Mouse (Mus musculus) MEL (cell line): ENCODE data around the gene Grid1.

Experiments
- CHD2 ChIP-seq: IDR thresholded peaks from 2 replicates; pipeline ENCODE4 v1.6.1; 2011; ENCODE audit warnings: low read length, improper control_type of control experiment
- CTCF ChIP-seq, 3 experiments: IDR thresholded peaks in 2 of 3; conservative IDR thresholded peaks in 1 of 3; 2 replicates each; pipeline ENCODE4 v1.5.1; 2011 to 2012; ENCODE audit warnings: low read length in 3 of 3, low read depth in 2 of 3, mild to moderate bottlenecking in 2 of 3, improper control_type of control experiment in 1 of 3, inconsistent platforms in 1 of 3, mixed read lengths in 1 of 3, moderate library complexity in 1 of 3; ENCODE audit not compliant: control insufficient read depth in 1 of 3, insufficient read depth in 1 of 3, poor library complexity in 1 of 3, severe bottlenecking in 1 of 3
- GATA1 ChIP-seq: IDR thresholded peaks from 2 replicates; pipeline ENCODE4 v1.6.1; 2011; ENCODE audit warnings: low read depth, low read length, improper control_type of control experiment
- HCFC1 ChIP-seq: IDR thresholded peaks from 2 replicates; pipeline ENCODE4 v1.6.1; 2012; ENCODE audit warnings: low read depth, mild to moderate bottlenecking, inconsistent platforms, low read length, improper control_type of control experiment, moderate library complexity
- JUND ChIP-seq: IDR thresholded peaks from 2 replicates; pipeline ENCODE4 v1.6.1; 2011; ENCODE audit warnings: low read depth, mild to moderate bottlenecking, improper control_type of control experiment, low read length
- MAX ChIP-seq: IDR thresholded peaks from 2 replicates; pipeline ENCODE4 v1.6.1; 2011; ENCODE audit warnings: low read length, improper control_type of control experiment
- NRF1 ChIP-seq: IDR thresholded peaks from 2 replicates; pipeline ENCODE4 v1.6.1; 2014; ENCODE audit warnings: low read depth, mild to moderate bottlenecking, inconsistent platforms, low read length, improper control_type of control experiment, moderate library complexity; ENCODE audit not compliant: poor library complexity, insufficient read depth, severe bottlenecking
- POLR2AphosphoS2 ChIP-seq: IDR thresholded peaks from 2 replicates; pipeline ENCODE4 v1.6.1; 2011; ENCODE audit warnings: low read length, improper control_type of control experiment
- RCOR1 ChIP-seq: IDR thresholded peaks from 2 replicates; pipeline ENCODE4 v1.6.1; 2012; ENCODE audit warnings: low read depth, mild to moderate bottlenecking, inconsistent platforms, low read length, improper control_type of control experiment

GRCm38 (mm10) chr14:34896253-34896982 is 76.5 kb downstream of the Grid1 start:
- TF ChIP-seq MAX (no peak), RCOR1 (no peak), CHD2 (no peak), NRF1 (no peak), JUND (no peak), HCFC1 (no peak), GATA1 (no peak), POLR2AphosphoS2 (no peak), CTCF (IDR thresholded peaks at IDR 0.05 in 2 of 3, conservative IDR thresholded peaks at IDR 0.05 in 1 of 3; ENCODE audit: control insufficient read depth in 1 of 3, insufficient read depth in 1 of 3, low read depth in 2 of 3, low read length in 3 of 3, poor library complexity in 1 of 3, severe bottlenecking in 1 of 3) (no peak)
